Mouse (Mus musculus) myocyte (in vitro differentiated cells): ENCODE measurements around the gene Mtmr12.

Source experiments
- CEBPB ChIP-seq: IDR thresholded peaks from 2 replicates; pipeline ENCODE4 v1.6.1; 2011; ENCODE audit warnings: mild to moderate bottlenecking, moderate library complexity; ENCODE audit not compliant: poor library complexity, insufficient read depth, severe bottlenecking
- MYOG ChIP-seq, 3 experiments: IDR thresholded peaks; one replicate each; pipeline ENCODE4 v1.6.1; 2011; ENCODE audit warnings: control low read depth in 2 of 3, low read depth in 2 of 3, mild to moderate bottlenecking in 2 of 3; ENCODE audit not compliant: insufficient read length in 2 of 3, control insufficient read depth in 1 of 3, insufficient read depth in 1 of 3
- POLR2A ChIP-seq: IDR thresholded peaks from one replicate; pipeline ENCODE4 v1.6.1; 2011; ENCODE audit warnings: low read depth, mild to moderate bottlenecking, control low read depth, moderate library complexity; ENCODE audit not compliant: insufficient read length

DNA sequence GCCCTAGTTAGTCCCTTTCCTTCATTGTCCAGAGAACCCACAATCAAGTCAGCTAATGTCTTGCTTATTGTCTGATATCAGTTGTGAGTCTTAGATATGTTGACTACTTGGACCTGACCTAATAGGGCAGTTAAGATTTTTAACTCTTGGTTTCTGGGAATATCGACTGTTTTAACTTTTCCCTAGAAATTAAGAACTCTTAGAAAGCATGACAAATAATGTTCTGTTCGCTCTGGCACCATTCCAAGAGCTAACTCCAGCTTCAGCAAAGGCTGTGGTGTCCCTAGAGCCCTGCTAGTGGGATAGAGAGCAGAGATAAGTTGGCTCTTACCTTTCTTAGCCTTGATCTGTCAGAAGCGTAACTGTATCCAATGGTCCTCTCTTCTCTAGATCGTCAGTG lies 32.7 kb downstream of the Mtmr12 start:
- TF ChIP-seq POLR2A (no peak), CEBPB (no peak), MYOG (IDR thresholded peaks at IDR 0.05; ENCODE audit: control insufficient read depth in 1 of 3, insufficient read depth in 1 of 3, insufficient read length in 2 of 3, low read depth in 2 of 3) (no peak)
